Mouse (Mus musculus): ENCODE measurements at regions not wholly inside any gene's neighbourhood (a gene's known extent, or its start where the extent isn't known, plus 50 kb on each side); places are given as distances from the start of the nearest gene placed in this dataset.

- DNase-seq (ENCODE audit: low read depth, low spot score) = no peak
These were observed 226.5 kb upstream of the Jarid2 start for GRCm38 (mm10) chr13:44502612-44503256.

GRCm38 (mm10) chr13:44503257-44503950 is 225.9 kb upstream of the Jarid2 start:
- DNase-seq (ENCODE audit: low read depth, low spot score) = no peak

GRCm38 (mm10) chr13:44504455-44504854 is 224.8 kb upstream of the Jarid2 start:
- DNase-seq (ENCODE audit: low read depth, low spot score) = no peak

GRCm38 (mm10) chr13:44506975-44507374 is 222.3 kb upstream of the Jarid2 start:
- DNase-seq (ENCODE audit: low read depth, low spot score) = no peak

GRCm38 (mm10) chr13:44509526-44510159 is 219.6 kb upstream of the Jarid2 start:
- DNase-seq (ENCODE audit: low read depth, low spot score) = no peak

GRCm38 (mm10) chr13:44513378-44514285 is 215.6 kb upstream of the Jarid2 start:
- no peak for DNase-seq (ENCODE audit: low read depth, low spot score)

- DNase-seq (ENCODE audit: low read depth, low spot score) = no peak
These were observed 214.6 kb upstream of the Jarid2 start for GRCm38 (mm10) chr13:44514636-44515158.

- DNase-seq (ENCODE audit: low read depth, low spot score) = no peak
These were observed 212.4 kb upstream of the Jarid2 start for GRCm38 (mm10) chr13:44516863-44517262.

- no peak for DNase-seq (ENCODE audit: low read depth, low spot score)
These were observed 212.0 kb upstream of the Jarid2 start for GRCm38 (mm10) chr13:44517312-44517711.

GRCm38 (mm10) chr13:44518215-44518614 is 211.1 kb upstream of the Jarid2 start:
- no peak for DNase-seq (ENCODE audit: low read depth, low spot score)

GRCm38 (mm10) chr13:44523516-44523915 is 205.8 kb upstream of the Jarid2 start:
- no peak for DNase-seq (ENCODE audit: low read depth, low spot score)

- DNase-seq (ENCODE audit: low read depth, low spot score) = no peak
These were observed 198.3 kb upstream of the Jarid2 start for GRCm38 (mm10) chr13:44530867-44531564.

GRCm38 (mm10) chr13:44532631-44533180 is 196.6 kb upstream of the Jarid2 start:
- DNase-seq (ENCODE audit: low read depth, low spot score) = no peak

GRCm38 (mm10) chr13:44534575-44535080 is 194.6 kb upstream of the Jarid2 start:
- DNase-seq (ENCODE audit: low read depth, low spot score) = no peak

- DNase-seq (ENCODE audit: low read depth, low spot score) = no peak
These were observed 193.8 kb upstream of the Jarid2 start for GRCm38 (mm10) chr13:44535441-44535840.

- no peak for DNase-seq (ENCODE audit: low read depth, low spot score)
These were observed 191.0 kb upstream of the Jarid2 start for GRCm38 (mm10) chr13:44538238-44538637.

GRCm38 (mm10) chr13:44540401-44540800 is 188.9 kb upstream of the Jarid2 start:
- no peak for DNase-seq (ENCODE audit: low read depth, low spot score)

- DNase-seq (ENCODE audit: low read depth, low spot score) = no peak
These were observed 188.0 kb upstream of the Jarid2 start for GRCm38 (mm10) chr13:44541243-44541653.

GRCm38 (mm10) chr13:44544786-44545185 is 184.5 kb upstream of the Jarid2 start:
- no peak for DNase-seq (ENCODE audit: low read depth, low spot score)

GRCm38 (mm10) chr13:44546289-44546688 is 183.0 kb upstream of the Jarid2 start:
- DNase-seq (ENCODE audit: low read depth, low spot score) = no peak
